Mouse (Mus musculus) cerebellum, adult 11-12 months (tissue): ENCODE results near the gene Fam19a5.

ENCODE experiments used
- DNase-seq: peaks from one replicate; pipeline ENCODE4 v3.0.0; 2022

Gene Fam19a5

GRCm38 (mm10) chr15:87668112-87668511 is 124.0 kb downstream of the Fam19a5 start:
- DNase-seq, result no peak

GRCm38 (mm10) chr15:87671929-87672328 is 127.8 kb downstream of the Fam19a5 start:
- DNase-seq, result no peak

- DNase-seq, result no peak
These were observed 134.6 kb downstream of the Fam19a5 start for GRCm38 (mm10) chr15:87678711-87679110.

- DNase-seq, result no peak
These were observed 138.3 kb downstream of the Fam19a5 start for GRCm38 (mm10) chr15:87682410-87682809.

GRCm38 (mm10) chr15:87686415-87687040 is 142.4 kb downstream of the Fam19a5 start:
- DNase-seq, result no peak

- peak; percentile 34 for DNase-seq
These were observed 147.3 kb downstream of the Fam19a5 start for GRCm38 (mm10) chr15:87691271-87691955.

GRCm38 (mm10) chr15:87691958-87692357 is 147.9 kb downstream of the Fam19a5 start:
- DNase-seq, result no peak

- peak; percentile 85 for DNase-seq
These were observed 148.3 kb downstream of the Fam19a5 start for GRCm38 (mm10) chr15:87692394-87692793.

GRCm38 (mm10) chr15:87692865-87693513 is 148.9 kb downstream of the Fam19a5 start:
- DNase-seq, result no peak

GRCm38 (mm10) chr15:87697433-87697996 is 153.4 kb downstream of the Fam19a5 start:
- DNase-seq, result no peak

GRCm38 (mm10) chr15:87698562-87699320 is 154.6 kb downstream of the Fam19a5 start:
- peak; percentile 29 for DNase-seq

- DNase-seq, result no peak
These were observed 158.7 kb downstream of the Fam19a5 start for GRCm38 (mm10) chr15:87702821-87703220.

- no peak for DNase-seq
These were observed 159.2 kb downstream of the Fam19a5 start for GRCm38 (mm10) chr15:87703334-87703733.

GRCm38 (mm10) chr15:87711790-87712189 is 167.7 kb downstream of the Fam19a5 start:
- DNase-seq, result no peak

- no peak for DNase-seq
These were observed 168.1 kb downstream of the Fam19a5 start for GRCm38 (mm10) chr15:87712221-87712620.

- DNase-seq, result peak; percentile 46
These were observed 171.1 kb downstream of the Fam19a5 start for GRCm38 (mm10) chr15:87715037-87715676.

- DNase-seq, result no peak
These were observed 173.0 kb downstream of the Fam19a5 start for GRCm38 (mm10) chr15:87717056-87717455.

GRCm38 (mm10) chr15:87723455-87723986 is 179.4 kb downstream of the Fam19a5 start:
- no peak for DNase-seq

- DNase-seq, result no peak
These were observed 182.6 kb downstream of the Fam19a5 start for GRCm38 (mm10) chr15:87726657-87727236.

GRCm38 (mm10) chr15:87736345-87736744 is 192.2 kb downstream of the Fam19a5 start:
- DNase-seq, result no peak

GRCm38 (mm10) chr15:87755482-87755881 is 211.4 kb downstream of the Fam19a5 start:
- DNase-seq, result no peak

- DNase-seq, result no peak
These were observed 221.8 kb downstream of the Fam19a5 start for GRCm38 (mm10) chr15:87765876-87766275.
